Mouse (Mus musculus) liver, postnatal 0 days (tissue): Measurements from ENCODE around the gene Sptbn4.

Experiments used
- CTCF ChIP-seq: sonication (generic); IDR thresholded peaks from 2 replicates; pipeline ENCODE4 v1.5.1; 2016; ENCODE audit warnings: antibody characterized with exemption, low read depth
- EP300 ChIP-seq: IDR thresholded peaks from 2 replicates; pipeline ENCODE4 v1.6.1; 2016; ENCODE audit warnings: antibody characterized with exemption, low read depth, mild to moderate bottlenecking

DNA sequence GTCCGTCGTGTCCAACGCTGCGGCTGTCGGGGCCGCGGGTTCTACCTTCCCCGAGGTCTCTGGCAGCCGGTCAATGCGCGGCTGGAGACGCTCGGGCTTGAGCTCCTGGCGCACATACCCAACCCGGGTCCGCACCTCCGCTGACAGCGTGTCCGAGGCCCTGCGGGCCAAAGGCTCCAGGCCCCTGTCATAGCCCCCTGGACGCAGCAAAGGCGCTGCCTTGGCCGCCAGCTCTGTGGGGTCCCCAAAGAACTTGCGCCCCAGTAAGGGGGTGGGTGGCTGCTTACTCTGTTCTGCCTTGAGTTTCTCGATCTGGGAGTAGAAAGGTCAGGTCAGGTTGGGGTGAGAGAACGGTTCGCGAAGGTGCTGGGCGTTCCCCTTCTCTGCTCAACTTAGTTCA is 83.1 kb downstream of the Sptbn4 start:
- TF ChIP-seq CTCF, result no peak
- no peak for TF ChIP-seq EP300
